ENCODE assay signal across 8 mouse cellular contexts in genomic region chr3:53033448-53033847, GRCm38 (mm10). TPM values are rescaled to one million over a fixed set of nuclear protein-coding genes. Genes with fewer than 3 reads are reported as not detected.
DNase-seq lines count a peak whose midpoint lies in the region.

No protein-coding gene starts in this region.

- intact Hi-C loops in heart, postnatal 10 days (cut with DNase I), result loop anchor here (1.0 kb wide), 1 partner anchor 296 kb away; no protein-coding TSS in a partner anchor
- intact Hi-C loops in heart, postnatal 36 days (cut with DNase I), result loop anchor here (2.0 kb wide), 1 partner anchor 295 kb away; no protein-coding TSS in a partner anchor

- peak; percentile 43 to 55 for DNase-seq in heart, postnatal 10 days
- no peak for DNase-seq in heart, postnatal 36 days
- peak; percentile 62 for DNase-seq in 416B (ENCODE audit: low read depth)
- peak; percentile 43 for DNase-seq in R1 (ENCODE audit: low read depth, low spot score)
- DNase-seq in kidney, postnatal 36 days, result peak; percentile 8 to 16
- DNase-seq in thymus, postnatal 25 days, result peak; percentile 29
- no peak for DNase-seq in gastrocnemius, adult 18-20 months (ENCODE audit: low spot score)
- DNase-seq in gastrocnemius, postnatal 4 days (ENCODE audit: low spot score in 2 of 2), result no peak

RNA-seq across cellular contexts. Expression of gene Lhfp, which starts 7.9 kb away (rescaled TPM):
- 10 to 100 TPM; 80.2 to 85.2 TPM for total RNA-seq in heart, postnatal 10 days (2021)
- 10 to 100 TPM; 48.1 to 57.9 TPM for total RNA-seq in heart, postnatal 36 days (2021)
- 10 to 100 TPM in 1 of 2 experiments, 1 to 10 TPM in 1; 7.7 to 10.6 TPM for total RNA-seq in gastrocnemius, adult 18-20 months (2021)
- 10 to 100 TPM; 56.3 to 64.3 TPM for total RNA-seq in gastrocnemius, postnatal 4 days (2021)

RNA-seq across cellular contexts. Expression of gene Cog6, which starts 16.4 kb away (rescaled TPM):
- total RNA-seq in heart, postnatal 10 days (2021), result 10 to 100 TPM; 52.4 to 54.1 TPM
- total RNA-seq in heart, postnatal 36 days (2021), result 10 to 100 TPM; 54.1 to 55.3 TPM
- 10 to 100 TPM; 42.5 to 47.2 TPM for total RNA-seq in gastrocnemius, adult 18-20 months (2021)
- total RNA-seq in gastrocnemius, postnatal 4 days (2021), result 10 to 100 TPM; 29.9 to 33.6 TPM

Comparison
In these comparisons a context has a peak if more than half of its experiments do, and no peak if none do; other contexts are left out.
1. DNase-seq: peak in heart, postnatal 10 days (2 of 2), 416B (single experiment), R1 (single experiment), kidney, postnatal 36 days (2 of 2) and thymus, postnatal 25 days (single experiment); none in heart, postnatal 36 days (0 of 2), gastrocnemius, adult 18-20 months (single experiment) and gastrocnemius, postnatal 4 days (0 of 2).
2. RNA of gene Lhfp, which starts 7.9 kb away (total RNA-seq): 80.2 to 85.2 TPM in heart, postnatal 10 days, 56.3 to 64.3 TPM in gastrocnemius, postnatal 4 days and 48.1 to 57.9 TPM in heart, postnatal 36 days; 7.7 to 10.6 TPM in gastrocnemius, adult 18-20 months; every median in the first group is over 4 times any median in the second.